Mouse (Mus musculus) spleen, postnatal 14 days (tissue): Measurements from ENCODE around the gene Sbsn.

Source experiments
- DNase-seq, 2 experiments: peaks; one replicate each; pipeline ENCODE4 v3.0.0; 2021 to 2022; ENCODE audit warnings: low spot score in 2 of 2

Gene Sbsn

GRCm38 (mm10) chr7:30757001-30757400 lies 5.7 kb downstream of the Sbsn start:
- no peak for DNase-seq

- DNase-seq: peak in 1 of 2 experiments; percentile 24
These were observed 7.6 kb downstream of the Sbsn start for GRCm38 (mm10) chr7:30758853-30759252.

- DNase-seq: no peak
These were observed 10.6 kb downstream of the Sbsn start for GRCm38 (mm10) chr7:30761769-30762352.

- no peak for DNase-seq
These were observed 12.2 kb downstream of the Sbsn start, which contains the start of gene Dmkn for GRCm38 (mm10) chr7:30763456-30763855. TSS of gene Dmkn (plus strand) at chr7:30763756.

- no peak for DNase-seq
These were observed 13.9 kb downstream of the Sbsn start for GRCm38 (mm10) chr7:30765173-30765572.

GRCm38 (mm10) chr7:30766408-30766807 lies 15.1 kb downstream of the Sbsn start:
- no peak for DNase-seq

GRCm38 (mm10) chr7:30769236-30769635 lies 18.0 kb downstream of the Sbsn start:
- DNase-seq: no peak

- DNase-seq: no peak
These were observed 24.8 kb downstream of the Sbsn start for GRCm38 (mm10) chr7:30776104-30776503.

- DNase-seq: no peak
These were observed 25.9 kb downstream of the Sbsn start for GRCm38 (mm10) chr7:30777081-30777579.

GRCm38 (mm10) chr7:30777911-30778310 lies 26.6 kb downstream of the Sbsn start:
- no peak for DNase-seq

GRCm38 (mm10) chr7:30781792-30782191 lies 30.5 kb downstream of the Sbsn start:
- no peak for DNase-seq

- no peak for DNase-seq
These were observed 31.4 kb downstream of the Sbsn start for GRCm38 (mm10) chr7:30782658-30783057.

- DNase-seq: no peak
These were observed 33.9 kb downstream of the Sbsn start for GRCm38 (mm10) chr7:30785154-30785553.

- no peak for DNase-seq
These were observed 34.7 kb downstream of the Sbsn start for GRCm38 (mm10) chr7:30785721-30786546.

- DNase-seq: no peak
These were observed 36.2 kb downstream of the Sbsn start, which contains the start of gene Krtdap for GRCm38 (mm10) chr7:30787377-30788022. TSS of gene Krtdap (plus strand) at chr7:30787896.

- DNase-seq: no peak
These were observed 38.9 kb downstream of the Sbsn start for GRCm38 (mm10) chr7:30790141-30790540.

GRCm38 (mm10) chr7:30791921-30792320 lies 40.6 kb downstream of the Sbsn start:
- no peak for DNase-seq

GRCm38 (mm10) chr7:30794921-30795320 lies 43.6 kb downstream of the Sbsn start:
- DNase-seq: no peak

- DNase-seq: no peak
These were observed 45.5 kb downstream of the Sbsn start for GRCm38 (mm10) chr7:30796790-30797189.

- no peak for DNase-seq
These were observed 49.4 kb downstream of the Sbsn start for GRCm38 (mm10) chr7:30800653-30801052.

- no peak for DNase-seq
These were observed 52.0 kb downstream of the Sbsn start for GRCm38 (mm10) chr7:30803256-30803655.

- no peak for DNase-seq
These were observed 52.9 kb downstream of the Sbsn start for GRCm38 (mm10) chr7:30804026-30804715.
